Mouse (Mus musculus) heart, postnatal 0 days (tissue): Measurements from ENCODE around the gene Fhad1.

Experiments used
- CTCF ChIP-seq: IDR thresholded peaks from 2 replicates; pipeline ENCODE4 v1.5.1; 2016; ENCODE audit warnings: antibody characterized with exemption, control low read depth, low read depth
- EP300 ChIP-seq: IDR thresholded peaks from 2 replicates; pipeline ENCODE4 v1.6.1; 2016; ENCODE audit warnings: antibody characterized with exemption, low read depth

GRCm38 (mm10) chr4:141954770-141955720, 59.8 kb downstream of the Fhad1 start:
- no peak for TF ChIP-seq CTCF
- TF ChIP-seq EP300 = no peak
